Mouse (Mus musculus) brain, embryonic 14.5 days (tissue): Measurements from ENCODE around the gene Slc25a33.

ENCODE experiments used
- CTCF ChIP-seq: fragments of 200-500 bp; IDR thresholded peaks from 2 replicates; pipeline ENCODE4 v1.5.1; 2012; ENCODE audit warnings: inconsistent platforms, mild to moderate bottlenecking, moderate library complexity, borderline replicate concordance; ENCODE audit not compliant: insufficient read depth, insufficient read length; ENCODE audit errors: extremely low read depth
- POLR2A ChIP-seq: fragments of 200-500 bp; IDR thresholded peaks from 2 replicates; pipeline ENCODE4 v1.6.1; 2012; ENCODE audit warnings: mild to moderate bottlenecking, inconsistent platforms, borderline replicate concordance; ENCODE audit not compliant: poor library complexity, insufficient read depth, insufficient read length, severe bottlenecking; ENCODE audit errors: extremely low read depth

- TF ChIP-seq CTCF, result peak; percentile 57; the same call in 1 of the 2 replicates
- no peak for TF ChIP-seq POLR2A
Measured at GRCm38 (mm10) chr4:149719686-149720085, 54.4 kb downstream of the Slc25a33 start.
